Mouse (Mus musculus) liver, adult 2 months (tissue): Measurements from ENCODE around the gene Pgk1.

ENCODE experiments used
- CTCF ChIP-seq: fragments of 200-500 bp; IDR thresholded peaks from 2 replicates; pipeline ENCODE4 v1.5.1; 2011; ENCODE audit warnings: low read depth, low read length, control low read depth
- POLR2A ChIP-seq: fragments of 200-500 bp; IDR thresholded peaks from 2 replicates; pipeline ENCODE4 v1.6.1; 2011; ENCODE audit warnings: low read length, control low read depth; ENCODE audit not compliant: insufficient read depth; ENCODE audit errors: extremely low read depth

GRCm38 (mm10) chrX:106187737-106188136 lies 837 bp downstream of the Pgk1 start:
- TF ChIP-seq CTCF (no peak), POLR2A (no peak)
